Comparison of ENCODE assay signal across 10 mouse cellular contexts in genomic region chr4:45928561-45928960, GRCm38 (mm10). TPM values are rescaled to one million over a fixed set of nuclear protein-coding genes. Genes with fewer than 3 reads are reported as not detected.
"Had no signal": no experiment of that assay in that cellular context is flagged by ENCODE, and none has a peak within 500 bp of the region (broad histone marks: within the 10 kb centered on the region; RNA-seq: fewer than 3 reads in every experiment).

No protein-coding gene starts in this region.

- DNase-seq: lung, adult 18-20 months; lung, embryonic 14.5 days; lung, postnatal 10 days; lung, postnatal 4 days; right cerebral cortex, postnatal 14 days; spleen, adult 18-20 months; thymus, adult 18-20 months; thymus, postnatal 14 days; thymus, postnatal 36 days had no signal

RNA-seq across cellular contexts. Expression of gene Ccdc180, which starts 38.5 kb away (rescaled TPM):
- total RNA-seq: monocyte, adult 5-6 weeks had no signal
